Mouse (Mus musculus) forebrain, embryonic 10.5 days (tissue): ENCODE results near the gene Kremen2. TPM values are rescaled to one million over a fixed set of nuclear protein-coding genes. Genes with fewer than 3 reads are reported as not detected.

Experiments
- DNase-seq: peaks from one replicate; pipeline ENCODE4 v3.0.0-alpha.2; 2017; ENCODE audit warnings: low spot score; ENCODE audit errors: extremely low spot score
- H3K27ac ChIP-seq: fragments of 300-500 bp; sonication (generic); 2 replicates; pipeline ENCODE4 v1.5.1; 2016; ENCODE audit warnings: mild to moderate bottlenecking
- H3K27me3 ChIP-seq: fragments of 300-500 bp; sonication (generic); 2 replicates; pipeline ENCODE4 v1.6.1; 2016; ENCODE audit warnings: mild to moderate bottlenecking; ENCODE audit not compliant: poor library complexity, severe bottlenecking
- H3K36me3 ChIP-seq: fragments of 300-500 bp; sonication (generic); replicated peaks from 2 replicates; pipeline ENCODE4 v1.6.1; 2016; ENCODE audit warnings: mild to moderate bottlenecking, moderate library complexity
- H3K4me1 ChIP-seq: fragments of 300-500 bp; sonication (generic); 2 replicates; pipeline ENCODE4 v1.6.1; 2016
- H3K4me3 ChIP-seq: fragments of 300-500 bp; sonication (generic); 2 replicates; pipeline ENCODE4 v1.5.1; 2016; ENCODE audit warnings: mild to moderate bottlenecking, moderate library complexity
- H3K9me3 ChIP-seq: fragments of 300-500 bp; sonication (generic); 2 replicates; pipeline ENCODE4 v1.6.1; 2016; ENCODE audit warnings: mild to moderate bottlenecking, moderate library complexity
- WGBS: fragments of 180-500 bp; shearing (Covaris S2); methylation state at CpG from one replicate; pipeline ENCODE4 v1.1.7; 2016; 5-methylcytosine and 5-hydroxymethylcytosine counted together
- polyA plus RNA-seq: library from polyadenylated mRNA; unstranded; fragments of >200 nt; fragmentation: Nextera tagmentation; extraction: Ambion mirVana; gene quantifications from 2 replicates; pipeline ENCODE4 v1.2.1, GENCODE M21; 2016

Gene Kremen2
- polyA plus RNA-seq: 1.5 and 2.9 TPM in 2 replicates

DNA sequence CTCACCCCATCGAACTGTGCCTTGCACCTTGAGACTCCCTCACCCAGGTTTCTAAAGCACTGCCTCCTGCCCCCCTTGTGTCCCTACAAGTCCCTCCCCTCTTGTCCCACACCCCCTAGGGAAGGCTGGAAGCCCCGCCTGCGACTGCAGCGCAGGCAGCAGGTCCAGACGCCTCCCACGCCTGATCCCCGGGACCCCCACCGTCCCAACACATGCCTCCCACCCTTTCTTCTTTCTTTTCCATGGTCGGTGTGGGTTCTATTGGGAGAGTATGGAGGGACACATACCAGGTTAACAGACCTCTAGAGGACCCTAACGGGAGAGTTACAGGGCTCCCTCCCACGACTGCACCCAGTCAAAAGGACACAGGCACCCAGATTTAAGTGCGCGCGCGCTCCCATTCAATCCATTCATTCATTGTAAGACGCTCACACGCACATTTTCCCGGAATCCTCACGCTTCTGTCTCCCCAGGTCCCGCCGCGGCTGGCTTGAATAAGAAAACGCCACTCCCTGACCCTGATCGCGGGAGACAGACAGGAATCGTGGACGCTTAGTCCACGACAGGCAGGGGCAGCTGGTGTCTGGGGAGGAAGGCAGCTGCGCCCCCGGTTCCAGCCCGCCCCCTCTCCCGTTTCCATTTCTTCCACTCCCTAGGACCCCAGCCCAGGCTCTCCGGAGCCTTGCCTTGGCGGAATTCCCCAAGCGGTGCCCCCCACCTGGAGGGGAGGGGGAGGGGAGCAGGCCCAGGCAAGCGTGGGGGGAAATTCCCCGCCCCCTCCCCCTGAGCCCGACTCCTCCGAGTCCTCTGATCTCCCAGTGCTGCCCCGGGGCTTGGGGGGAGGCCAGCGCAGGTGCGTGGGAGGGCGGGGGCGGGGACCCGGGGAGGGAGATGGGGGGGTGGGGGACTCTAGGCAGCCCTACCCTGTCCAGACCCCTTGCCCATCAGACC lies at the start of gene Kremen2:
TSS of gene Kremen2 (minus strand) at position 533 of the 951 bp plus-strand sequence.
- no peak for DNase-seq
- H3K4me1 ChIP-seq: peaks cover 44% of the 10 kb centered on the region
- WGBS: under 1% methylated on average over 39 of the region's 45 CpGs
- H3K9me3 ChIP-seq: 0 out of 2 replicates have a peak, but pooled peaks cover 7% of the 10 kb centered on the region
- H3K27ac ChIP-seq: peak within 1 kb of the TSS; percentile 49; the same call in 1 of the 2 replicates
- 0 out of 2 replicates have a peak, but pooled peaks cover 5% of the 10 kb centered on the region for H3K36me3 ChIP-seq
- peaks cover 83% of the 10 kb centered on the region for H3K27me3 ChIP-seq
- peak within 1 kb of the TSS; percentile 51 for H3K4me3 ChIP-seq

DNA sequence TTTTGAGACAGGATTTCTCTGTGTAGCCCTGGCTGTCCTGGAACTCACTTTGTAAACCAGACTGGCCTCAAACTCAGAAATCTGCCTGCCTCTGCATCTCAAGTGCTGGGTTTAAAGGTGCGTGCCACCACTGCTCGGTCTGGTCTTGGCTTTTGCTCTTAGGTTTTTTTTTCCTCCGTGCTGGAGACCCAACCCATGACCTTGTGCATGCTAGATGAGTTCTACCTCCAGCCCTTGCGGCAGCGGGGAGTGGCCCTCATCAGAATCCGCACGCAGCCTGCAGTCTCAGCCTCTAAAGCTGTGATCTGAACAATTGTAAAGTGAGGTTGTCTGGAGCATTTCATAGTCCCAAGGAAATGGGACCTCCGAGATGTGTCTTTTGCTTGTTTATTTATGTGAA lies 49.7 kb upstream of the Kremen2 start:
- H3K4me3 ChIP-seq: no peak overlapping the region
- 0 out of 2 replicates have a peak, but pooled peaks cover 4% of the 10 kb centered on the region for H3K36me3 ChIP-seq
- DNase-seq: no peak
- no peaks in the 10 kb centered on the region for H3K27me3 ChIP-seq
- 96% methylated on average over 8 of the region's 8 CpGs for WGBS
- no peak overlapping the region for H3K27ac ChIP-seq
- peaks cover 10% of the 10 kb centered on the region for H3K4me1 ChIP-seq
- no peaks in the 10 kb centered on the region for H3K9me3 ChIP-seq

DNA sequence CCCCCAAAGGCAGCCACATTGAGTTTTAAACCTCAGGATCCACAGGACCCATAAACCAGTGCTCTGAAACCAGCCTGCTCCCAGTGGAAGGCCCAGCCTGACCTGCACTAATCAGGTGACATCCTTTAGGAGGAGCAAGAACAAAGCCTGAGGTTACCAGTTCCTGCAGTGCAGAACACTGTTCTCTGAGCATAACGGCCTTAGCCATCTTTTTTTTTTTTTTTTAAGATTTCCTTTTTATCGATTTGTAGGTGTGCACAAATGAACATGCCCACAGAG lies 45.4 kb upstream of the Kremen2 start:
- Histone ChIP-seq H3K9me3 (no peaks in the 10 kb centered on the region), H3K36me3 (no peaks in the 10 kb centered on the region), H3K27ac (peak overlapping the region; percentile 90), H3K4me1 (peaks cover 26% of the 10 kb centered on the region), H3K27me3 (no peaks in the 10 kb centered on the region), H3K4me3 (peak overlapping the region; percentile 54)
- DNase-seq: no peak
- 54% methylated on average over 2 of the region's 2 CpGs for WGBS

DNA sequence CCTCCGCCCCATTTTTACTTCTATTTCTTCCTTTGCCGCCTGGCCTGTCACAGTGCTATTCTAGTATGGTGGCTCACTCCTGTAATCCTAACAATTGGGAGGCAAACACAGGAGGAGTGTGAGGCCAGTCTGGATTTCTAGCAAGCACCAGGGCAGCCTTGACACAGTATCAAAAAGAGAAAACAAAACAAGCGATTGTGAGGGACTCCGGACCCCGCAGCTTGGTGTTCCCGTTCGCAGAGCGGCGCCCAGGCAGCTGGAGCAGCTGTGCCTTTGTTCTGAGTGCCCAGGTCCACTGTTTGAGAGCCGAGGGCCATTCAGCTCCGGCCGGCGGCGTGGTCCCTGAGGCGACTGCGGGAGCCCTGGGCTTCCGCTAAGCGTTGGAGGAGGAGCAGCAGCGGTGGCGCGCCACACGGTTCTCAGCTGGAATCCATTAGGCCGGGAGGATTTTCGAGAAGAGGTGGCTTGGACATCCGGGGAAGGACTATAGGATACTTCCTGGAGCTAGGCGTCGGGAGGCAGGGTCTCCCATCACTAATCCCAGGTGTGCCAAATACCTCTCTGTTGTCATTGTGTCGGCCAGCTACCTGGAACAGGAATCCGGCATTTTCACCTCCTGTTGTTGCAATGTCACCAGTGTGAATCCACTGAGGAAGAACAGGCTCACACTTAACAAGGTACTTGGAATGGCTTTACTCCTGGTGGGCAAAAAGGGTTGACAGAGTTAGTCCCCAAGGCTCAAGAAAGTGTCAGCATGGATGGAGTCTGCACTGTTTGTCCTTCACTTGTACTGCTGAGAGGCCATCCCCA lies 44.8 kb upstream of the Kremen2 start, which contains the start of gene Srrm2:
TSS of gene Srrm2 (plus strand) at position 264 of the 810 bp plus-strand sequence.
- Histone ChIP-seq H3K27me3 (no peaks in the 10 kb centered on the region), H3K36me3 (no peaks in the 10 kb centered on the region), H3K4me1 (peaks cover 32% of the 10 kb centered on the region), H3K27ac (peak within 1 kb of the TSS; percentile 90), H3K9me3 (no peaks in the 10 kb centered on the region), H3K4me3 (peak within 1 kb of the TSS; percentile 54)
- peak; percentile 80 for DNase-seq
- 1% methylated on average over 29 of the region's 29 CpGs for WGBS

DNA sequence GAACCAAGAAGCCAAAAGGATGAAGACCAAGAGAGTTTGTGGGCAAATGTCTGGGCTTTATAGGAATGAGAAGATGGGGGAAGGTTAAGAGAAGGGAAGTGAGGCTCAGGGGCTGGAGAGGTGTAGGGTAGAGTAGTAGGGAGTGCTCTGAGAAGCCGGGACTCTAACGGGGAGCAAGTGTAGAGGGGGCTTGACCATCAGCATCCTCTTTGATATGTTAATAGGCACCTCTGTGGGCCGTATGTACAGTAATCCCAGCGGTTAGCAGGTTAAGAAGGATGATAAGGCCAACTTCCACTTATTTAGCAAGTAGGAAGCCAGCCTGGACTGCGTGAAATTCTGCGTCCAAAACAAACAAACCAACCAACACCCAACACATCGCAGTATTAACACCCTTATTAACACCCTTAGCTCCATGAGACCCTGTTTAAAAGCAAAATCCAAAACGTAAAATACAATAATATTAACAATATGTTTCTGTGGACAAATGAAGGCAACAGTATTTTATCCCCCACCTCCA lies 44.2 kb upstream of the Kremen2 start:
- no peaks in the 10 kb centered on the region for H3K27me3 ChIP-seq
- H3K4me1 ChIP-seq: peaks cover 36% of the 10 kb centered on the region
- peak overlapping the region; percentile 90 for H3K27ac ChIP-seq
- 8% methylated on average over 8 of the region's 8 CpGs for WGBS
- DNase-seq: no peak
- no peaks in the 10 kb centered on the region for H3K36me3 ChIP-seq
- no peaks in the 10 kb centered on the region for H3K9me3 ChIP-seq
- H3K4me3 ChIP-seq: peak overlapping the region; percentile 54

DNA sequence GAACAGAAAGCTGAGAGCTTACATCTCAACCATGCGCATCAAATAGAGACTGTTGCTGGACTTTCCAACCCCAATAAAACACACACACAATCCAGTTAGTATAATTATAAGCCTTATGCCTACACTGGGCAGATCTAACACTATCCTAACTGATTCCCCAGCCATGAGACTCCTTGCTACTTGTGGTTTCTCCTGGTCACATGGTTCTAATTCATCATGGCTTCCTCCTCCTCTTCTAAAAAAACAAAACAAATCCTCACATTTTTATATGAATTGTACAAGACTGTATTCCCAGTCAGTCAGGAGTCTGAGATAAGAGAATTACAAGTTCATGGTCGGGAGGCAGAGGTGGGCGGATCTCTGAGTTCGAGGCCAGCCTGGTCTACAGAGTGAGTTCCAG lies 43.3 kb upstream of the Kremen2 start:
- WGBS: 94% methylated on average over 4 of the region's 4 CpGs
- no peak for DNase-seq
- Histone ChIP-seq H3K27me3 (no peaks in the 10 kb centered on the region), H3K9me3 (no peaks in the 10 kb centered on the region), H3K4me3 (no peak overlapping the region), H3K36me3 (no peaks in the 10 kb centered on the region), H3K4me1 (peaks cover 36% of the 10 kb centered on the region), H3K27ac (no peak overlapping the region)

DNA sequence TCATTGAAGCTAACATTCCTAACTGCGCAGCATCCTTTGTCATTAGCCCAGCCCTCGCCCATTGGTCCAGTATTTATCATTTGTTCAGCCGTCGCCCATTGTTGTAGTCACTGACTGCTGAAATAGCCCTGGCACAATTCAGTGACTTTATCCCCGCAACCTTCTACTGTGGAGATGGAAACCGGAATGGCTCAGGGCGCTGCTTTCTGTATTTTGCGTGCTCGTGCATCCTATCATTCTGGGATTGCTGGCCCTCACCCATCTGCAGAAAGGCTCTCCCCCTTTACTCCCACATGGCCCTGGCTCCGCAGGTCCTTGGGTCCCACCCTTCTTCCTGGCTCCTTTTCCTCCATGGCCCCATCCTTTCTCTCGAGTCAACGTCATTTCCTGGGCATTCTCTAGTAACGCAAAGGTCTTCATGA lies 40.9 kb upstream of the Kremen2 start:
- Histone ChIP-seq H3K36me3 (no peaks in the 10 kb centered on the region), H3K4me1 (peaks cover 36% of the 10 kb centered on the region), H3K27ac (peak overlapping the region; percentile 87), H3K27me3 (no peaks in the 10 kb centered on the region), H3K9me3 (no peaks in the 10 kb centered on the region), H3K4me3 (peak overlapping the region; percentile 71)
- DNase-seq: no peak
- 17% methylated on average over 13 of the region's 13 CpGs for WGBS

DNA sequence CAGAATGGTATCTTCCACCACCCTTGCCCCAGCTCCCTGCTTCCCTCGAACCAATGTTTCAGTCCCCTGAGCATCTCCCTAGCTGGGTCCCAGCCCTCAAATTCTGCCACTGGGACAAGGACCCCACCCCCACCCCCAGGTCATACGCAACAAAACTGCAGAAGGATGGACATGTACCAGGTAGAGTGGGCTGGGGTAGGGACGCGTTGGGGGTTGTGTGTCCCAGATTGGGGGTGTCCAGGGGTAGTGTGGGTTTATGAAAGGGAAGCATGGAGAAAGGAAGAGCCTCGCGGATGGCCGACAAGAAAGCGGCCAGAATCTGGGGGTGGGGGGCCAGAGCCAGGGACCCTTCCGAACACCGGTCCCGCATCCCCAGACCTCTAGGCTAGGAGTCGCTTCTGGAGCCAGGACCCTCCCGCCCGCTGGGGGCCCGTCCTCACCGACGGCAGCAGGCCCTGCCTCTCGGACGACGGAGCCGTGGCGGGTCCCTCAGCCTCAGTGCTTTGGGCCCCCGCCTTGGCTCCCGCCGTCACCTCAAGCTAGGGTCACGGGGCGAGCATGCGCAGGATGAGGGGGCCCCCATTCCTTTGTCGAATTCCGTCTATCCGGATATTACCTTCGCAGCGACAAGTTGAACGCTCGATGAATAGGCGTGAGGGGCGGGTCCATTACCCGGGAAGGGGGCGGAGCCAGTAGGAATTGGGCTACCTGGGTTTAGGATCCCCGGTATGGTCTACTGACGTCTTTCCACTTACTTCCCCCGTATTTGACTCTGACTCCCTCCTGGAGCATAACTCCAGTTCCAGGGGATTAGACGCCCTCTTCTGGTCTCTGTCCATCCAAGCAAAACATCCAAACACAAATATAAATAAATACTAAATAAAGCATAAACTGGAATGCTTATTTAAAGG lies 40.2 kb upstream of the Kremen2 start, which contains the start of gene Flywch2:
TSS of gene Flywch2 (minus strand) at position 521 of the 911 bp plus-strand sequence.
- DNase-seq: peak; percentile 75
- Histone ChIP-seq H3K36me3 (no peaks in the 10 kb centered on the region), H3K4me3 (peak within 1 kb of the TSS; percentile 71), H3K9me3 (no peaks in the 10 kb centered on the region), H3K27me3 (no peaks in the 10 kb centered on the region), H3K27ac (peak within 1 kb of the TSS; percentile 87), H3K4me1 (peaks cover 31% of the 10 kb centered on the region)
- 2% methylated on average over 43 of the region's 43 CpGs for WGBS

DNA sequence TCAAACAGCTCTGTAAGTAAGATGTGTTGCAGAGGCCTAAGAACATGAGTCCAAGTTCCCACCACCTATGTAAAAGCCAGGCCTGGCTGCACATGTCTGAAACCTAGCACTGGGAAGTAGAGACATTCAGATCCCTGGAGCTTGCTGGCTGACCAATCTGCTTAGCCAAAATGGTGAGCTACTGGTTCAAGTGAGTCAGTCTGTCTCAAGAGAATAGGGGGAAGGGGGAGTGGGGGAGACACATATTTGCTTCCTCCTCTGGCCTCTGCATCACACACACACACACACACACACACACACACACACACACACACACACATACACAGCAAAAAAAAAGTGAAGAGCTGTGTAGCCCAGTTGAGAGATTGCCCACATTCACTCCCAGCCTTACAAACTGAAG lies 37.7 kb upstream of the Kremen2 start:
- DNase-seq: no peak
- Histone ChIP-seq H3K27me3 (no peaks in the 10 kb centered on the region), H3K27ac (no peak overlapping the region), H3K4me3 (no peak overlapping the region), H3K4me1 (peaks cover 17% of the 10 kb centered on the region), H3K9me3 (no peaks in the 10 kb centered on the region), H3K36me3 (0 out of 2 replicates have a peak, but pooled peaks cover 3% of the 10 kb centered on the region)

DNA sequence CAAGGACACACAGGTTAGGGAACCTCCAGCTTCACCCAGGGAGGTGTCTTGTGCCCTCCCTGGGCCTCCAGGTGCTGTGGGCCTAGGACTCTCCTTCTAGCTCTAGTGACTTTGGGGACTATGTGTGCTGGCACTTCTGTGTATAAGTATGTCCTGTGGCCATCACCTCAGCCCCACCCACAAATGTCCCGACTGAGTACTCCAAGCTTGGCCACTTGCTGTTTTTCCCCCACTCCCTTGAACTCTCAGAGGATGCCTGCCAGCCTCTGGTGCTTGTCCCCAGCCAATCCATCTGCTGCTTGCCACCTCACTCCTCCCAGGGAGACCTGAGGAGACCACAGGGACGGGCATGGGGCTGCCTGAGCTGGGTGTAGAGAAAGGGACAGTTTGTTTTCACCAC lies 32.8 kb upstream of the Kremen2 start:
- Histone ChIP-seq H3K27me3 (no peaks in the 10 kb centered on the region), H3K4me1 (peaks cover 7% of the 10 kb centered on the region), H3K27ac (no peak overlapping the region), H3K9me3 (no peaks in the 10 kb centered on the region), H3K4me3 (no peak overlapping the region), H3K36me3 (0 out of 2 replicates have a peak, but pooled peaks cover 3% of the 10 kb centered on the region)
- 71% methylated on average over 2 of the region's 2 CpGs for WGBS
- DNase-seq: no peak

DNA sequence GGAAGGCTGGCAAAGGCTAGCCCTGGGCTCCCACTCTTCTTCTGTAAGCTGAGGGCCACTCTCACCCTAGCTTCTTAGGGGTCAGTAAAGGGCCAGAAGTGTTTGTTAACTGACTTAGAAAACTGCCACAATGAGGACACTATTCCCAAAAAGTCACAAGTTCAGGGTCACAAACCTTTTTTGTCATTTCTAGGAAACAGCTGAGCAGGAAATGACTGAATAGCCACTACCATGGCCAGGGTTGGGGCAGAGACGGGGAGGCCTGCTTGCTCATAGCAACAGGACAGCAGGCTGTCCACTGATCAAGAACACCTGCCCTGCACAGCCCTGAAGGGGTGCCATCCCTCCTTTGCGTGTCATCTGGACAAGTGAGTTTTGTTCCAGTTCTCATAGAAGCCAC lies 31.5 kb upstream of the Kremen2 start:
- H3K36me3 ChIP-seq: 0 out of 2 replicates have a peak, but pooled peaks cover 3% of the 10 kb centered on the region
- no peaks in the 10 kb centered on the region for H3K27me3 ChIP-seq
- H3K4me1 ChIP-seq: peaks cover 8% of the 10 kb centered on the region
- no peak overlapping the region for H3K4me3 ChIP-seq
- no peak overlapping the region for H3K27ac ChIP-seq
- no peak for DNase-seq
- no peaks in the 10 kb centered on the region for H3K9me3 ChIP-seq
- WGBS: 79% methylated on average over 2 of the region's 2 CpGs

DNA sequence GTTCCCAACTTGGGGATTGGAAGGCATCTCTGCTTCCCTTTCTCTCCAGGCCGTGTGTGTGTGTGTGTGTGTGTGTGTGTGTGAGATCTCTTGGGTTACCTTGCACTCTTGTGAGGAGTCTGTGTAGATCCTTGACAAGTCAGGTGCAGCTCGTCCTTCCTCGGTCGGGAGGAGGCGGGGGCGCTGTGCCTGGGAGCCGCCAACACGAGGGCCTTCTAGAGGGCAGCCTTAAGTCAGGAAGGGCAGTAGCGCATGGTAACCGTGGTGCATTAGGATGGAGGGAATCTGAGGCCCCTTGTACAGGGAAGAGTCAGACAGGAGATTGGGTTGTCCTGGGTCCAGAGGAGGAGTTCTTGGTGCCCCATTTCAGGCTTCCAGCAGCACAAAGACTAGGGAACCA lies 30.6 kb upstream of the Kremen2 start:
- H3K4me3 ChIP-seq: no peak overlapping the region
- peaks cover 13% of the 10 kb centered on the region for H3K4me1 ChIP-seq
- WGBS: 77% methylated on average over 10 of the region's 10 CpGs
- DNase-seq: no peak
- H3K36me3 ChIP-seq: 0 out of 2 replicates have a peak, but pooled peaks cover 3% of the 10 kb centered on the region
- no peaks in the 10 kb centered on the region for H3K27me3 ChIP-seq
- no peaks in the 10 kb centered on the region for H3K9me3 ChIP-seq
- H3K27ac ChIP-seq: no peak overlapping the region
